Mouse (Mus musculus) myocyte (in vitro differentiated cells): ENCODE results near the gene Rabggtb. TPM values are rescaled to one million over a fixed set of nuclear protein-coding genes. Genes with fewer than 3 reads are reported as not detected.

Experiments used
- H3K27me3 ChIP-seq: one replicate; pipeline ENCODE4 v1.6.1; 2011; ENCODE audit not compliant: control insufficient read depth, insufficient read depth, insufficient read length
- H3K36me3 ChIP-seq: one replicate; pipeline ENCODE4 v1.6.1; 2011; ENCODE audit not compliant: control insufficient read depth, insufficient read depth
- H3K4me2 ChIP-seq: one replicate; pipeline ENCODE4 v1.6.1; 2011; ENCODE audit warnings: low read depth, control low read depth
- H3K4me3 ChIP-seq: one replicate; pipeline ENCODE4 v1.5.1; 2011; ENCODE audit warnings: mild to moderate bottlenecking, control low read depth, moderate library complexity
- H3K79me2 ChIP-seq: one replicate; pipeline ENCODE4 v1.6.1; 2011; ENCODE audit not compliant: control insufficient read depth, insufficient read depth
- H3ac ChIP-seq: one replicate; pipeline ENCODE4 v1.6.1; 2011; ENCODE audit not compliant: control insufficient read depth, insufficient read length
- CEBPB ChIP-seq: IDR thresholded peaks from 2 replicates; pipeline ENCODE4 v1.6.1; 2011; ENCODE audit warnings: mild to moderate bottlenecking, moderate library complexity; ENCODE audit not compliant: poor library complexity, insufficient read depth, severe bottlenecking
- E2F4 ChIP-seq: IDR thresholded peaks from one replicate; pipeline ENCODE4 v1.6.1; 2011; ENCODE audit warnings: mild to moderate bottlenecking, control low read depth, moderate library complexity; ENCODE audit not compliant: insufficient read depth
- MAX ChIP-seq: IDR thresholded peaks from one replicate; pipeline ENCODE4 v1.6.1; 2011; ENCODE audit warnings: low read depth, mild to moderate bottlenecking, control low read depth
- MYOD1 ChIP-seq, 3 experiments: IDR thresholded peaks; one replicate each; pipeline ENCODE4 v1.6.1; 2011; ENCODE audit warnings: control low read depth in 2 of 3, low read depth in 2 of 3, mild to moderate bottlenecking in 2 of 3, moderate library complexity in 1 of 3; ENCODE audit not compliant: insufficient read length in 2 of 3, control insufficient read depth in 1 of 3
- MYOG ChIP-seq, 3 experiments: IDR thresholded peaks; one replicate each; pipeline ENCODE4 v1.6.1; 2011; ENCODE audit warnings: control low read depth in 2 of 3, low read depth in 2 of 3, mild to moderate bottlenecking in 2 of 3; ENCODE audit not compliant: insufficient read length in 2 of 3, control insufficient read depth in 1 of 3, insufficient read depth in 1 of 3
- POLR2A ChIP-seq: IDR thresholded peaks from one replicate; pipeline ENCODE4 v1.6.1; 2011; ENCODE audit warnings: low read depth, mild to moderate bottlenecking, control low read depth, moderate library complexity; ENCODE audit not compliant: insufficient read length
- POLR2AphosphoS2 ChIP-seq: IDR thresholded peaks from one replicate; pipeline ENCODE4 v1.6.1; 2011; ENCODE audit warnings: low read depth, control low read depth; ENCODE audit not compliant: insufficient read length
- REST ChIP-seq: IDR thresholded peaks from one replicate; pipeline ENCODE4 v1.6.1; 2011; ENCODE audit warnings: mild to moderate bottlenecking, control low read depth, moderate library complexity; ENCODE audit not compliant: insufficient read depth, insufficient read length
- SRF ChIP-seq: IDR thresholded peaks from one replicate; pipeline ENCODE4 v1.6.1; 2011; ENCODE audit warnings: low read depth; ENCODE audit not compliant: control insufficient read depth, insufficient read length
- TCF12 ChIP-seq: IDR thresholded peaks from one replicate; pipeline ENCODE4 v1.6.1; 2011; ENCODE audit warnings: mild to moderate bottlenecking, control low read depth; ENCODE audit not compliant: poor library complexity, insufficient read depth, severe bottlenecking
- TCF3 ChIP-seq: IDR thresholded peaks from one replicate; pipeline ENCODE4 v1.6.1; 2011; ENCODE audit warnings: low read depth, control low read depth; ENCODE audit not compliant: insufficient read length
- USF1 ChIP-seq: IDR thresholded peaks from one replicate; pipeline ENCODE4 v1.6.1; 2011; ENCODE audit warnings: low read depth, mild to moderate bottlenecking, control low read depth, moderate library complexity
- polyA plus RNA-seq: library from polyadenylated mRNA; unstranded; fragments of >200 nt; fragmentation: generic; extraction: Trizol; gene quantifications from one replicate; pipeline ENCODE4 v1.2.1, GENCODE M21; 2012; ENCODE audit warnings: missing spikeins

The Rabggtb gene
- polyA plus RNA-seq, 1 experiment, result 70.5 TPM

GRCm38 (mm10) chr3:153921147-153921910 lies 8.5 kb upstream of the Rabggtb start:
- Histone ChIP-seq H3ac (no peak overlapping the region), H3K4me3 (no peak overlapping the region), H3K36me3 (peaks cover 8% of the 10 kb centered on the region), H3K4me2 (no peak overlapping the region), H3K79me2 (no peaks in the 10 kb centered on the region), H3K27me3 (no peaks in the 10 kb centered on the region)
- TF ChIP-seq MAX (no peak), REST (no peak), POLR2A (no peak), USF1 (no peak), CEBPB (no peak), MYOD1 (IDR thresholded peaks at IDR 0.05; ENCODE audit: control insufficient read depth in 1 of 3, insufficient read length in 2 of 3, low read depth in 2 of 3) (no peak), E2F4 (no peak), MYOG (IDR thresholded peaks at IDR 0.05; ENCODE audit: control insufficient read depth in 1 of 3, insufficient read depth in 1 of 3, insufficient read length in 2 of 3, low read depth in 2 of 3) (no peak), POLR2AphosphoS2 (no peak), TCF12 (no peak), SRF (no peak), TCF3 (no peak)

- Histone ChIP-seq H3K4me2 (no peak overlapping the region), H3K36me3 (no peaks in the 10 kb centered on the region), H3K27me3 (no peaks in the 10 kb centered on the region), H3ac (no peak overlapping the region), H3K79me2 (peaks cover 4% of the 10 kb centered on the region), H3K4me3 (no peak overlapping the region)
- TF ChIP-seq SRF (no peak), E2F4 (no peak), MAX (no peak), USF1 (no peak), CEBPB (no peak), TCF12 (no peak), TCF3 (no peak), POLR2AphosphoS2 (no peak), POLR2A (no peak)
Observed at GRCm38 (mm10) chr3:153917200-153917599, 4.4 kb upstream of the Rabggtb start.

GRCm38 (mm10) chr3:153913510-153914243 lies 868 bp upstream of the Rabggtb start:
- peaks cover 25% of the 10 kb centered on the region for H3K36me3 ChIP-seq
- no peaks in the 10 kb centered on the region for H3K27me3 ChIP-seq
- H3K4me3 ChIP-seq, result peak overlapping the region; percentile 80
- TF ChIP-seq E2F4 (no peak), USF1 (no peak), POLR2A (no peak), CEBPB (no peak), TCF12 (no peak), SRF (no peak), POLR2AphosphoS2 (no peak), MYOD1 (IDR thresholded peaks at IDR 0.05; ENCODE audit: control insufficient read depth in 1 of 3, insufficient read length in 2 of 3, low read depth in 2 of 3) (no peak), TCF3 (no peak), MAX (no peak), MYOG (IDR thresholded peaks at IDR 0.05; ENCODE audit: control insufficient read depth in 1 of 3, insufficient read depth in 1 of 3, insufficient read length in 2 of 3, low read depth in 2 of 3) (no peak), REST (no peak)
- no peak overlapping the region for H3ac ChIP-seq
- peaks cover 40% of the 10 kb centered on the region for H3K79me2 ChIP-seq
- H3K4me2 ChIP-seq, result peak overlapping the region; percentile 87

- TF ChIP-seq MAX (no peak), POLR2A (peak; percentile 12), REST (no peak)
- no peaks in the 10 kb centered on the region for H3K27me3 ChIP-seq
- peak overlapping the region; percentile 93 for H3ac ChIP-seq
- H3K4me3 ChIP-seq, result peak overlapping the region; percentile 80
- H3K79me2 ChIP-seq, result peaks cover 54% of the 10 kb centered on the region
- peaks cover 42% of the 10 kb centered on the region for H3K36me3 ChIP-seq
- peak overlapping the region; percentile 91 for H3K4me2 ChIP-seq
Observed at GRCm38 (mm10) chr3:153911882-153912440, 848 bp downstream of the Rabggtb start.
